Comparison of ENCODE assay signal across 19 mouse cellular contexts in genomic region chr10:34247757-34248156, GRCm38 (mm10). TPM values are rescaled to one million over a fixed set of nuclear protein-coding genes. Genes with fewer than 3 reads are reported as not detected.
A peak's percentile ranks its signal among the peaks of the same experiment; 100 is the strongest.
DNase-seq lines count a peak whose midpoint lies in the region; ATAC-seq and TF ChIP-seq lines count a peak whose summit lies in the region.
"Had no signal": no experiment of that assay in that cellular context is flagged by ENCODE, and none has a peak within 500 bp of the region (broad histone marks: within the 10 kb centered on the region; RNA-seq: fewer than 3 reads in every experiment).

No protein-coding gene starts in this region.

- no peak overlapping the region for H3K9ac ChIP-seq in heart, embryonic 11.5 days (ENCODE audit: low read depth, low read length)
- no peak overlapping the region for H3K9ac ChIP-seq in kidney, postnatal 0 days (ENCODE audit: low read depth, low read length)
- no peak overlapping the region for H3K9ac ChIP-seq in midbrain, embryonic 11.5 days (ENCODE audit: low read length)
- no peak overlapping the region for H3K9ac ChIP-seq in midbrain, embryonic 13.5 days (replicated peaks)
- H3K9ac ChIP-seq: heart, embryonic 15.5 days; limb, embryonic 13.5 days; liver, embryonic 15.5 days; neural tube, embryonic 15.5 days had no signal

- no peak for ATAC-seq in heart, embryonic 11.5 days (replicated peaks; ENCODE audit: insufficient number of reproducible peaks, low FRiP score, low TSS enrichment)
- ATAC-seq in kidney, postnatal 0 days (replicated peaks; ENCODE audit: low FRiP score, low read depth), result no peak
- ATAC-seq in midbrain, embryonic 11.5 days (ENCODE audit: low FRiP score), result no peak
- ATAC-seq in midbrain, embryonic 13.5 days, result no peak
- ATAC-seq: midbrain, embryonic 16.5 days had no signal

- no peaks in the 10 kb centered on the region for H3K9me3 ChIP-seq in heart, embryonic 11.5 days (replicated peaks; ENCODE audit: control insufficient read depth, low read length)
- no peaks in the 10 kb centered on the region for H3K9me3 ChIP-seq in kidney, postnatal 0 days (replicated peaks; ENCODE audit: low read length)
- H3K9me3 ChIP-seq in midbrain, embryonic 11.5 days (ENCODE audit: control insufficient read depth, low read length), result no peaks in the 10 kb centered on the region
- H3K9me3 ChIP-seq in midbrain, embryonic 13.5 days, result no peaks in the 10 kb centered on the region
- H3K9me3 ChIP-seq: heart, embryonic 15.5 days; limb, embryonic 13.5 days; liver, embryonic 15.5 days; neural tube, embryonic 15.5 days had no signal

- H3K36me3 ChIP-seq in heart, embryonic 11.5 days (ENCODE audit: control insufficient read depth, insufficient read depth, low read length), result no peaks in the 10 kb centered on the region
- H3K36me3 ChIP-seq in kidney, postnatal 0 days (ENCODE audit: insufficient read depth, low read length), result no peaks in the 10 kb centered on the region
- no peaks in the 10 kb centered on the region for H3K36me3 ChIP-seq in midbrain, embryonic 11.5 days (ENCODE audit: control insufficient read depth, insufficient read depth, low read length)
- H3K36me3 ChIP-seq in midbrain, embryonic 13.5 days, result no peaks in the 10 kb centered on the region
- H3K36me3 ChIP-seq: heart, embryonic 15.5 days; limb, embryonic 13.5 days; liver, embryonic 15.5 days; neural tube, embryonic 15.5 days had no signal

- peak; percentile 33 for DNase-seq in heart, adult 11 months
- DNase-seq in kidney, postnatal 0 days (ENCODE audit: low spot score), result peak; percentile 55
- DNase-seq in kidney, adult 8-10 months, result no peak
- peak; percentile 84 for DNase-seq in midbrain, embryonic 11.5 days (ENCODE audit: low spot score, missing footprints)
- DNase-seq in layer of hippocampus, postnatal 14 days (ENCODE audit: low spot score in 2 of 2), result no peak
- DNase-seq: adrenal gland, adult 2 months; cerebellum, adult 9-10 months; gastrocnemius, adult 2 months; spleen, adult 18-20 months; thymus, postnatal 25 days had no signal

- TF ChIP-seq CTCF in kidney, postnatal 0 days (IDR thresholded peaks at IDR 0.05; ENCODE audit: low read depth), result no peak

- no peaks in the 10 kb centered on the region for H3K4me1 ChIP-seq in heart, embryonic 11.5 days (ENCODE audit: control insufficient read depth, insufficient read depth, low read length)
- no peaks in the 10 kb centered on the region for H3K4me1 ChIP-seq in kidney, postnatal 0 days (replicated peaks; ENCODE audit: insufficient read depth, low read length)
- peaks cover 5% of the 10 kb centered on the region; the same call in 1 of the 2 replicates for H3K4me1 ChIP-seq in midbrain, embryonic 11.5 days (ENCODE audit: control insufficient read depth, insufficient read depth, low read length)
- 0 out of 2 replicates have a peak, but pooled peaks cover 3% of the 10 kb centered on the region for H3K4me1 ChIP-seq in midbrain, embryonic 13.5 days (replicated peaks)
- H3K4me1 ChIP-seq: heart, embryonic 15.5 days; limb, embryonic 13.5 days; liver, embryonic 15.5 days; neural tube, embryonic 15.5 days had no signal

- no peak overlapping the region for H3K4me3 ChIP-seq in heart, embryonic 11.5 days (ENCODE audit: low read depth, low read length)
- no peak overlapping the region for H3K4me3 ChIP-seq in kidney, postnatal 0 days (replicated peaks; ENCODE audit: low read depth, low read length)
- H3K4me3 ChIP-seq in midbrain, embryonic 11.5 days (ENCODE audit: low read depth, low read length), result no peak overlapping the region
- no peak overlapping the region for H3K4me3 ChIP-seq in midbrain, embryonic 13.5 days (replicated peaks)
- H3K4me3 ChIP-seq: gastrocnemius, adult 2 months; heart, embryonic 15.5 days; limb, embryonic 13.5 days; liver, embryonic 15.5 days; neural tube, embryonic 15.5 days had no signal

- no peaks in the 10 kb centered on the region for H3K27me3 ChIP-seq in heart, embryonic 11.5 days (ENCODE audit: control insufficient read depth, insufficient read depth, low read length)
- no peaks in the 10 kb centered on the region for H3K27me3 ChIP-seq in kidney, postnatal 0 days (ENCODE audit: insufficient read depth, low read length)
- no peaks in the 10 kb centered on the region for H3K27me3 ChIP-seq in midbrain, embryonic 11.5 days (ENCODE audit: control insufficient read depth, insufficient read depth, low read length)
- no peaks in the 10 kb centered on the region for H3K27me3 ChIP-seq in midbrain, embryonic 13.5 days
- H3K27me3 ChIP-seq: CH12.LX; heart, embryonic 15.5 days; limb, embryonic 13.5 days; liver, embryonic 15.5 days; neural tube, embryonic 15.5 days had no signal

- no peak overlapping the region for H3K4me2 ChIP-seq in heart, embryonic 11.5 days
- H3K4me2 ChIP-seq in kidney, postnatal 0 days (ENCODE audit: low read length), result no peak overlapping the region
- no peak overlapping the region for H3K4me2 ChIP-seq in midbrain, embryonic 11.5 days
- no peak overlapping the region for H3K4me2 ChIP-seq in midbrain, embryonic 13.5 days (replicated peaks)
- H3K4me2 ChIP-seq: heart, embryonic 15.5 days; limb, embryonic 13.5 days; liver, embryonic 15.5 days; neural tube, embryonic 15.5 days had no signal

- WGBS in heart, embryonic 11.5 days (ENCODE audit: insufficient replicate concordance), result 65% methylated on average over 3 of the region's 3 CpGs
- 25% methylated on average over 3 of the region's 3 CpGs for WGBS in kidney, postnatal 0 days
- 51% methylated on average over 3 of the region's 3 CpGs for WGBS in midbrain, embryonic 11.5 days
- WGBS in midbrain, embryonic 13.5 days, result 38% methylated on average over 3 of the region's 3 CpGs

- no peak overlapping the region for H3K27ac ChIP-seq in heart, embryonic 11.5 days (ENCODE audit: low read depth, low read length)
- H3K27ac ChIP-seq in kidney, postnatal 0 days, result no peak overlapping the region
- no peak overlapping the region for H3K27ac ChIP-seq in midbrain, embryonic 11.5 days (ENCODE audit: low read depth, low read length)
- no peak overlapping the region for H3K27ac ChIP-seq in midbrain, embryonic 13.5 days
- H3K27ac ChIP-seq: gastrocnemius, adult 2 months; heart, embryonic 15.5 days; limb, embryonic 13.5 days; liver, embryonic 15.5 days; neural tube, embryonic 15.5 days had no signal

RNA-seq across cellular contexts. Expression of gene Tspyl1, which starts 34.2 kb away (rescaled TPM):
- polyA plus RNA-seq in heart, embryonic 11.5 days (2014; fragmentation: Nextera tagmentation; extraction: Ambion mirVana), result 52.7 and 57.3 TPM in 2 replicates
- 70.1 and 74.9 TPM in 2 replicates for polyA plus RNA-seq in kidney, postnatal 0 days (2015; fragmentation: Nextera tagmentation; extraction: Ambion mirVana)
- 68.8 and 76.8 TPM in 2 replicates for polyA plus RNA-seq in midbrain, embryonic 11.5 days (2014; fragmentation: Nextera tagmentation; extraction: Ambion mirVana)
- 137 and 142 TPM in 2 replicates for polyA plus RNA-seq in midbrain, embryonic 13.5 days (2015; fragmentation: Nextera tagmentation; extraction: Ambion mirVana)
- 100 to 1,000 TPM; 115 to 116 TPM for total RNA-seq in layer of hippocampus, postnatal 14 days (2021)

RNA-seq across cellular contexts. Expression of gene Dse, which starts 40.2 kb away (rescaled TPM):
- 21.3 and 23.2 TPM in 2 replicates for polyA plus RNA-seq in heart, embryonic 11.5 days (2014; fragmentation: Nextera tagmentation; extraction: Ambion mirVana)
- polyA plus RNA-seq in kidney, postnatal 0 days (2015; fragmentation: Nextera tagmentation; extraction: Ambion mirVana), result 17.4 and 19.1 TPM in 2 replicates
- polyA plus RNA-seq in midbrain, embryonic 11.5 days (2014; fragmentation: Nextera tagmentation; extraction: Ambion mirVana), result 21.1 and 24.8 TPM in 2 replicates
- 6.2 and 6.7 TPM in 2 replicates for polyA plus RNA-seq in midbrain, embryonic 13.5 days (2015; fragmentation: Nextera tagmentation; extraction: Ambion mirVana)
- total RNA-seq in layer of hippocampus, postnatal 14 days (2021), result 1 to 10 TPM; 6.9 to 9.7 TPM
- total RNA-seq: MEL had no signal

RNA-seq across cellular contexts. Expression of gene Tspyl4, which starts 49.5 kb away (rescaled TPM):
- 6.3 and 9.5 TPM in 2 replicates for polyA plus RNA-seq in heart, embryonic 11.5 days (2014; fragmentation: Nextera tagmentation; extraction: Ambion mirVana)
- polyA plus RNA-seq in kidney, postnatal 0 days (2015; fragmentation: Nextera tagmentation; extraction: Ambion mirVana), result 9.4 and 9.9 TPM in 2 replicates
- polyA plus RNA-seq in midbrain, embryonic 11.5 days (2014; fragmentation: Nextera tagmentation; extraction: Ambion mirVana), result 26.9 and 32.7 TPM in 2 replicates
- polyA plus RNA-seq in midbrain, embryonic 13.5 days (2015; fragmentation: Nextera tagmentation; extraction: Ambion mirVana), result 207 and 216 TPM in 2 replicates
- 100 to 1,000 TPM; 312 to 332 TPM for total RNA-seq in layer of hippocampus, postnatal 14 days (2021)

Comparison
In these comparisons a context has a peak if more than half of its experiments do, and no peak if none do; other contexts are left out.
1. DNase-seq: peak in heart, adult 11 months (single experiment), kidney, postnatal 0 days (single experiment) and midbrain, embryonic 11.5 days (single experiment); none in kidney, adult 8-10 months (0 of 2) and layer of hippocampus, postnatal 14 days (0 of 2).